Mouse (Mus musculus) B cell, adult 62 days (primary cell): Measurements from ENCODE around the gene Vangl1. TPM values are rescaled to one million over a fixed set of nuclear protein-coding genes. Genes with fewer than 3 reads are reported as not detected.

Source experiments
- total RNA-seq: library from RNA; stranded (reverse); gene quantifications from 4 replicates; pipeline ENCODE4 v1.2.4, GENCODE M21; 2023

Vangl1 gene
- total RNA-seq, result not detected in 4 replicates

DNA sequence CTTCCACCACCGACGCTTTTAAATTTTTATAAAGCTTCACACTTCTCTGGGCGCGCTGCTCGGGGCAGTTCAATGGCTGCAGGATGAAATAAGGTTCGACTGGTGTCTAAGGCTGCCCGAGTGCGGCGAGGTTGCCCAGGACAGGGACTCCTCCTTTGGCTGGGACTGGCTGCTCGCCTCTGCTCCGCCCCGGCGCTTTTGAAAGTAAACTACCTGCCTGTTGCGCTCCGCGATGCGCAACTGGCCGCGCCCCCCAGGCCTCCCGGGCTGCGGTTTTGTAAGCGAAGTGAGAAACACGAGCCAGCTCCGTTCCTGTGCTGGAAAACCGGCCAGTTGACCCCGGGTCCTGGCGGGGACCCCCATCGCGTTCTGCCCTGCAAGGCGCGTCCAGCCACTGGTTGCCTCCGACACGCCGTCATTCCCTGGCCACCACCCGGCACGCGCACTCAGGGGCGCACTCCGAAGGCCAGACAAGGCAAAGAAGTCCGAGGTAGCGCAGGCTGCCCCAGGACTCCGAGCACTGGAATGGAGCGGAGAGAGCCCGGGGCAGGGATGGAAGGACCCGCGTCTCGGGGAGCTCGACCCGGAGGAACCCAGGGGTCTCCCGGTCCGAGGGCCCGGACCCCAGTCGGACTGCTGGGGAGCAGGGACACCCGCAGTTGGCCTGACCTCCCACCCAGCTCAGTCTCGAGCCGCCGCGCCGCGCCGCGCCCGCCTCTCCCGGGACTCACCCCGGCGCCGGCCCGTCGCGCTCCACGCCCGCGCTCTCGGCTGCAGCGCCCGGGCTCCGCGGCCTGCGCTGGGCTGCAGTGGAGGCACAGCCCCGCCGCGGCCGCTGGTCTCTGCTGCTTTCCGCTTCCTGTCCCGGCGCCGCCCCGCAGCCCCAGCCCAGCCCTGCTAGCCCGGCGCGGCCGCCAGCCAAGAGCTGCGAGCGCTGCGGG lies at the start of gene Vangl1:
Vangl1 (minus strand) TSS at position 913 of the 941 bp plus-strand sequence.

Other genes starting within 250 kb of the Vangl1 start
- gene Nhlh2, start 194.6 kb downstream of the Vangl1 start, total RNA-seq, result not detected in 4 replicates
- gene Casq2, start 118.3 kb downstream of the Vangl1 start, total RNA-seq, result not detected in 4 replicates